Mouse (Mus musculus) CD4-positive helper T cell, adult 2 months (primary cell): ENCODE measurements around the gene Zcchc8.
"Not testable (repeated sequence)": the region's sequence is repeated elsewhere in the genome, so short reads cannot be mapped to it uniquely, and the experiment has no call there.

ENCODE experiments used
- DNase-seq: peaks from one replicate; pipeline ENCODE4 v3.0.0-alpha.2; 2012; ENCODE audit warnings: low read depth, missing footprints, low spot score

The Zcchc8 gene

DNA sequence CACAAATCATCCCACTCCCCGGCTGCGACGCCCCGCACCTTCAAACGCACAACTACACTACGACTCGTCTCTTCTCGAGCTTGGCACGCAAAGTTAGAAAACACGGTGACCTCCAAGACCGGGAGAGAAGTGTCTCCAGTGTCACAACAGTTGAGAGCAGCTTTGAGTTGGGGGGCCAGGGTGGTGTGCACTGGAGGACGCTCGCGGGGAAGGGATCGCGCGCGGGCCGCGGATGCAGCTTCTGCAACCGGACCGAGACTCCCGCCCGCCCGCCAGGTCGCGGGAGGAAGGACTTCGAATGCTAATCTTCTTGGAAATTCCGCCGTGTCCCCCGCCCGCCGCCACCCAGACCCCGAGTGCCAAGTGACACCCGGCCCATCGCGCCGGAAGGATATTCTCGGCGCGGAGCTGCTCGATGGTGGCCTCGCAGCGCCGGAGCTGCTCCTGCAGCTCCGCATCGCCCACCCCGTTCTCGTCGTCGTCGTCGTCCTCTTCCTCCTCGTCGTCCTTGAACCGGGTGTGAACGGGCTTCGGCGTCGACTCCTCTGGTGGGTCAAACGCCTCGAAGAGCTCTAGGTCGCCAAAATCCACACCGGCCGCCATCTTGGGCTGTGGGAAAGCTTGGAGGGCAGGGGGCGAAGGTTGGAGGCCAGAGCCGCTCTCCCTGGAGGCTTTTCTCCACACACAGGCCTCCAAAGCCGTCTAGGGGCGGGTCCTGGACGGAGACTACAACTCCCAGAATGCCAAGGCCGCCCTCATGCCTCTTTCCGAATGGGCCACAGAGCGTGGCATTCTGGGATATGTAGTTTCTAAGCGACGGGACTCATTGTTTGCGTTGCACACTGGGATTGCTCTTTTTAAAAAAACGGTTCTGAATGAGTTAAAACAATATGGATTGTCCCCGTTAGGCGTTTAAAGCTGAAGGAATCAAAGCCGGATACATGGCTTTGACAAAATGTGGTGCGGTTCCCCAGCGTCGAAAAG is at the start of gene Zcchc8:
Zcchc8 (minus strand) TSS at position 773 of the 984 bp plus-strand sequence.
- peak; percentile 96 for DNase-seq

DNA sequence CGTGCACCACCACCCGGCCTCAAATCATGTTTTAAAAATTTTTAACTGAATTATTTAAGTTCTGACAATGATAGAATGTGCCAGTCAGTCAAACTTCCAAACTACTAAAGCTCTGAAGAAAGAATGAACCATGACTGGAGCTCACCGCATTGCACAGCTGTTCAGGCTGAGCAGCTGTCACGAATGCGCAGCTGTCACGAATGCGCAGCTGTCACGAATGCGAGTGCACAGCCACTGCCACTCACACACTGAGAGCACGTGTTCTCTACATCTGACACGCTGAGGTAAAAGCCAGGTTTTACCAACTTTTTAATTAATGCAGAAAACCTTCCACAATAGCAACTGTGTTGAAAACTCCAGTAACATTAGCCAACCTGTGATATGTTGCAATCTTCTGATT is 45.6 kb upstream of the Zcchc8 start:
- DNase-seq: not testable (repeated sequence)

DNA sequence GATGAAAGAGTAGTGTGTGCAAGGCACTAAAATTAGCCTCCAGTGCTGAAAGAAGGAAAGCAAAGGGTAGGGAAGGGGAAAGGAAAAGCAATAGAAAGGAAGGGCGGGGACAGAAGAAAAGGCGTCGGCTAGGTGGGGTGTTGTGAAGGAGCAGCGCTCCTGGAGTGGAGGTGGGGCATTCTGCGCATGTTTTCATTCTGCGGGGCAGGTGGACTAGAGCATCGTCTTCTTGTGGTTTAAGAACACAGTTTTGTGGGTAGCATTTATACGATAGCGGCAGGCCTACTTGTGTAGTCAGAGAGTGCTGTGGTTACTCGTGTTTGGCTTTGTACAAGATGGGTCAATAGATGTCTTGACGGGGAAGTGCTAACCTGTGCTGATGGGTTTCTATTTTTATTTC is 44.6 kb upstream of the Zcchc8 start:
- peak; percentile 57 for DNase-seq

DNA sequence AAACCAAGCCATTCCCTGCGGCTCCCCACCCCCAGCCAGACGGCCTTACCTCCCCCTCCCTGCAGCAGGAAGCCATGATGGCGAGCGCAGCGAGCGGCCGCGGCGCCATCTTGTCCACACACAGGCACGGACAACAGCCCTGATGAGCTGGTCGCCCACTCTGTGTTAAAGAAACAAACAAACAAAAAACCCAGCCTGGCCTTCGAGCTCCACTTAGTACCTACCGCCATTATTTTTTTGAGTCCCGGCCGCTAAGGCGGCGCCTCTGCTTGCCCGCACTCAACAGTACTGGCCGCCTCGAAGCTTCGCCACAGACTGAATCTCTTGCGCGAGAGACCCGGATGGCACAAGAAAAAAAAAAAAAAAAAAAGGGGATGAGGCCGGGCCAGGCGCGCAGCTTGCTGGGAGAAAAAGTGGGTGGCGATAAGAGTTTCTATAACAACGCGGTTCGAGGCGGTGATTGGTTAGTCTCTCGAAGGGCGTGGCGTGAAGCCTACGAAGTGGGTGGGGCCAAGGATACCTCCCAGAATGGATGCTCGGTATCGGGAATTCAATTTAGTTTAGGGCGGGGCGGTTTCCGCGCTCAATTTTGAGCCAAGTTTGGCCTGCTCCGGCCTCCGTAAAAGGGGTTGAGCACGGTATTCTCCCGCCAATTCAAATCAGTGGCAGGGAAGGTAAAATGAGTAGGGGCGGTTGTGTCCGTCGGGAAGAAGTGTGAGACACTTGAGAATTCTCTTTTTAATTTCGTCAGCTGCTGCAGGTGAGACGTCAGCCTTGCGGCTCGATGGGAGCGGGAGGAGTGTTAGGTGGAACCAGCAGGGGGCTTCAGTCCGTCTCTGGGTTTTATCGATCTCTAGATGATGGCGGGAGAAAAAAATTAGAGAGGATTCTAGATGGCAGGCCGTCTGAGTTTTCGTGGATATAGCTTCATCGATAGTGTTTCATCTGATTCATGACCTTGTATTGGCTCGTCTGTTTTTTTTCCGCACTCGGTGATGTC is 28.5 kb upstream of the Zcchc8 start, which contains the start of the genes Rsrc2 and Kntc1:
Rsrc2 (minus strand) TSS at position 350 of the 1,000 bp plus-strand sequence.
Kntc1 (plus strand) TSS at position 652 of the 1,000 bp plus-strand sequence.
- peak; percentile 99 for DNase-seq

DNA sequence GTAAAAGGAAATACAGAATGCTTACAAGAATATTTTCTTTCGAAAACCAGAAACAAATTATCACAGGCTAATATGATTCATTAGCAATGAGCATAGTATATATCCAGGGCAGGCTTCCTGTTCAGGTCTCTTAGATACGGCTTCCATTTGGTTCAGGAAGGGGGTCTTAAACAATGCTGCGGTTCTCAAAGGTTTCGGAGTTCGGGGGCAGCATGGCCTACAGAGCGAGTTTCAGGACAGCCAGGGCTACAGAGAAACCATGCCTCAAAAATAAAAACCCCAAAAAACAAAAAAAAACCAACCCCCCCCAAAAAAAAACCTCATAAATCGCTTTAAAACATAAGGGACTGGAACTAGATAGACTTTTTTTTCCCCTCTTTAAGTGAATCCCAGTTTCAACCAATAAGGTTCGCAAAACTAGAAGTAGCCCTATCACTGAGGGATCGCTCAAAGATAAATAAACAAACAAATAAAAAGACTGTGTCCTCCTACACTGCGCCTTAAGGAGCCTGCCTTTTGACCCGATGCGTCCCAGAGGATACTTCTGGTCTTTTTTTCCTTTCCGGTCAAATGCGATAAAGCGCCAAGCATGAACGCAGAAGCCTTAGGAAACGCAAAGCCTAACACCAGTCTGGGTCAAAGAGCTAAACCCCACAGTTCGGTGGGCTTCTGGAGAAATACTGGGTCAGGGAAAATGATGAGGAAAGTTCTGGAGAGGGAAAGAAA is 27.6 kb upstream of the Zcchc8 start:
- DNase-seq: peak; percentile 16

DNA sequence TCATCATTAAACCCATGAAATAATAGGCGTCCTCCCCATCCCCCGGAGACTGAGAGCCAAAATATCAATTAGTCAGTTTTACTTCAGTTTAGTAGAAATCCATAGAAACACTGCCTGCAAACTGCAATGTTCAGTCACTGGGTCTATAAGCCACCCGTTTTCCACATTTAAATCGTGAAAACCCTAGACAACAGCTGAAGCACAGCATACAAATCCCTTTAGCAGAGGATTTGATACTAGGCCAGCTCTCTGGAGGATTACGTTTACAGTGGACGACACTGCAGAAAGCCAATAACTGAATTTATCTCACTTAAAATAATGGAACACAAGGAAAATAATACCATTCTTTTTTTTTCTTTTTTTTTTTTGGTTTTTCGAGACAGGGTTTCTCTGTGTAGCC is 26.7 kb upstream of the Zcchc8 start:
- DNase-seq: no peak

DNA sequence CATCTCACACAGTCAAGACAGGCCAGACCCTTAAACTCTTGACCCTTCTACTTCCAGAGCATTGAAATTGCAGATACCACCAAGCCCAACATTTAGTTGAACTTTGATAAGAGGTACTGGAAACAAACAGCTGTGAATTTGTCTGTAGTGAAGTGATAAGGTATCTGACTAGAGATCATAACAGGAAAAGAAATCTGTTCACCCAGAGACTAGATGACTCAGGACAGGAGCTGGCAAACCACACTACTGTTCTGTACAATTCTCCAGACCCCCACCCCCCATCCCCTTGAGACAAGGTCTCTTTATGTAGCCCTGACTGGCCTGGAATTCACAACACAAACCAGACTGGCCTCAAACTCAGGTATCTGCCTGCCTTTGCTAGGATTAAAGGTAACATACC is 25.4 kb upstream of the Zcchc8 start:
- DNase-seq: peak; percentile 52

DNA sequence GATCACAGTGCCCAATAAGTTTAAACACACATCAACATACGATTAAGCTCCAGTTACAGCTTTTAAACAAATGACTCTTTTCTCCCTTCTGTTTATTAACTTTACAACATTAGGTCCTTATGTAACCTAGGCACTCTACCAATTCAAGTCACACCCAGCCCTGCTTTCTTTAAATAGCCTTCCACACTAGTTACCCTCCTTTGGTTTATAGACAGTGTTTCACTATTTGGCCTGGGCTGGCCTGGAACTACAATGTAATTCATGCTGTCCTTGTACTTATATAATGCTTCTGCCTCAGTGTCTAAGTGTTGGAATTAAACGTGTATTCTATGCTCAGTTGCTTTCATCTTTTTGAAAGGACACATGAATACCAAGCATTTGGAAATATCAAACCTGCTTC is 23.5 kb upstream of the Zcchc8 start:
- no peak for DNase-seq

DNA sequence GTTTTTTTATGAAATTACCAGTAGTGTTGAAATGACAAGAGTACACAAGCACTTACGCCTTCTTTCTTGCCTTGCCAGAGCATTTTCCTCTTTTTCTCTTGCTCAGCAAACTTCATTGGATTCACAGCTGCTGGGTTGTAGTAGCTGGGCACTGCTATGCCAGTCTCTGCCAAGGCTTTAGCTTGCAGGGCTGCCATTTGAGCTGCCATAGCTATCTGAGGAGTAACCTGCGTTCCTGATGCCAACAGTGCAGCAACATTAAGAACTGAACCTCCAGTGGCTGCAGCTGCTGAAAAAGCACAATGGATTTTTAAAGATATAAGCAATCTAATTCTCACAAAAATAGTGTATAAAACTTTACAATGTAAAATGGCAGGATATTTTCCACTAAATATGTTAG is 10.1 kb upstream of the Zcchc8 start:
- no peak for DNase-seq

DNA sequence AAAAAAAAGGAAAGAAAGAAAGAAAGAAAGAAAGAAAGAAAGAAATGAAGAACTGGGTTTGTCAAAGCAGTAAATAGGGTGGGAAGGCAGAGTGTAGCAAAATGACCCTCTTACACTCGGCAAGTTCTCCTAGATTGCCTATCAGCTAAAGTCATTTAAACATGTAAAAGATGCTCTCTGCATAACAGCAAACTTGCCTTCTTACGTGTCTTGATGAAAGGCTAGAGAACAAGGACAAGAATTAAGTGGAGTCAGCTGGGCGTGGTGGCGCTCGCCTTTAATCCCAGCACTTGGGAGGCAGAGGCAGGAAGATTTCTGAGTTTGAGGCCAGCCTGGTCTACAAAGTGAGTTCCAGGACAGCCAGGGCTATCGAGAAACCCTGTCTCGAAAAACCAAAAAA is 2.9 kb upstream of the Zcchc8 start:
- not testable (repeated sequence) for DNase-seq

DNA sequence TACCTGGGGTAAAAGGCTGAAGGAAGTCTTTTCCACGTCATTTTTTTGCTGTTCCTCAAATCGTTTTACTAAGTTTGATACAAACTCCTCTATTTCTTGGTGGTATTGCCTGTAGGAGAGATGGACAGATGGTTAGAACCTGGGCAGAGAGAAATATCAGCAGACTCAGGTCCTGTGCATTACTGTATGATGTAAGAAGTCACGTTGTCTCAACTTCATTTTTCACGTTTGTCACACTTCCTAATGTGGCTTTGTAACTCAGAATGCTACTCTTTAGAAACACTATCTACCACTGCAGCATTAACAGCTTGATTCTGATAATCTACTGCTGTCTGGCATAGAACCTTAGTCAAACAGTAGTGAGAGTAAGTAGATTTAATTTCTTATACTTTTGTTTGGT is 6.3 kb downstream of the Zcchc8 start:
- no peak for DNase-seq

DNA sequence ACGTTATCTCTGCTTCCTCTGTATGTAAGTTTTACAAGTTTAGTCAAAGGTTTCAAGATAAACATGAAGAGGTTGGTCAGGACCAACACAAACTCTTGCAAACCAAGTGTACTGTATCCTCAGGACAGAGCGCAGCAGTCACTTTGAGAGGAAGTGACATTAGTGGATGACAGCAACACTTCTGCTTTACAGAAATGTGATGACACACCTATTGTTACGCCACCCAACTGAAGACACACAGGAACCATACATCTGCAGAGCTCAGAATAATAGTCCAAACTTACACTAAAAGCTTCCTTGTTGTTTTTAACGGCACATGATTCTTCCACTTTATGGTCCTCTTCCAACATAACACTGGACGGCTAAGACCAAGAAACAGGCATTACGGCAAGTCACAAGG is 7.1 kb downstream of the Zcchc8 start:
- DNase-seq: no peak

DNA sequence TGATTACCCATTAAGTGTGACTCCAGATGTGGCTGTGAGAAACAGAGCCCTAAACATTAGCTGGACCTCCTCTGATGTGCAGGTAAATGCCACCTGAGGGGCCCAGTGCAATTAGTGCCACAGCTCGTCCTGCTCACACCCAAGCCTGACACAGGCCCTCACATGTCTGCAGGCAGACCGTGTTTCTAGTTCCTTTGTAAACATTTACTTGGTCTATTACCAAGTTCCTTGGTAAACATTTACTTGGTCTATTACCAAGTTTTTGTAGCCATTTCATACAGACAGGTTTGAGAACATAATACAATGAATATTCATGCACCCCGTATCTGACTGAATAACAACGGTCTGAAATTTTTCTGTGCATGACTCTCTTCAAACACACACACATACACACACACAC is 11.3 kb downstream of the Zcchc8 start:
- DNase-seq: no peak

DNA sequence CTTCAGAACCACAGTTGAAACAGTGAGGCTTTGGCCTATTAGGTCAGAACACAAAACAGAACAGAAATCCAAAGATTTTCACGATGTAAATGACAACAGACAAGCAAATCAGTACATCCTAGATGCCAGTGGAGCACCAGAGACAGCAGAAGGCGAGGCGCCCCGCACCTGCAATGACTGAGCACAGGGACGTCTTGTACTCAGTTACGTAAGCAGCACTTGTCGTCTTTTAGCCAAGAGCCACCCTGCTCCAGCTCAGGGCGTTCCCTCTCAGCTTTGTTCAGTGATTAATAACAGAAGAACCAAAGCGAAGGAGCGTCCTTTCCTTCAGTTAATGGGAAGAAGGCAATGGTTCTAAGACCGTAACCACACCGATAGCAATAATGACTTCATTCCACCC is 12.3 kb downstream of the Zcchc8 start:
- no peak for DNase-seq

DNA sequence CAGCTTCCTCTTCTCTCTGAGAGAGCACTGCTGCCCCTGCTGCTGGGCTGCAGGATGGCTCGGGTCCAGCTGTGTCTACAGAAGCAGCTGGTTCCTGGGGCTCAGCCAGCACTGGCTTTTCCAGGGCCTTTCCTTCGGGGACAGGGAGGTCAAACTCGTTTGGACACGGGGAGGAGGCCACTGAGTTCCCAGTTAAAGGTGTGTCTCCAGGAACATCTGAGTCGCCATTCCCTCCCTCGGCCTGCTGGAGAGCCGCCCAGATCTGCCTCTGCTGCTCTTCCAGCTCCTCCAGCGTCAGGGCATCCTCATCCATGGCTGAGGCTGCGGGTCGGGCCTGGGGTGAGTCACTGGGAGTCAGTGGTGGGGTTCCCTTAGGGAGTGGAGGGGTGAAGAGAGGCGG is 20.3 kb downstream of the Zcchc8 start:
- DNase-seq: no peak

DNA sequence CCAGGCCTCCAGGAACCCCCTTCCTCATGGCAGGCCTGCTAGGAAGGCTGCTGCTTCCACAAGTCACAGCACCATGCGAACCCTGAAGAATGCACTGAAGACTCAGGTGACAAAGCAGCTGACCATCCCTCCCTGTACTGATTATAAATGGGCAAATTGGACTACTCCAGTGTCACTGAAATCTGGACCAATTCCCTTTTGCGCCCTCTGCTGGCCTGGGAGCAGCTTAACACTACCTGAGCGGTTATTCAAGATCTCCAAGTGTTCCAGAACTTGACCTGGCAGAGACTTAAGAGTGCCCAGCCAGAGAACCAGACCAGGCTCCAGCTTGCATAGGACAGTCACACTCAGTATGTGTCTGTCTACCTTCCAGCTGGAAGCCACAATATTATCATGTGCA is 21.7 kb downstream of the Zcchc8 start:
- peak; percentile 71 for DNase-seq

DNA sequence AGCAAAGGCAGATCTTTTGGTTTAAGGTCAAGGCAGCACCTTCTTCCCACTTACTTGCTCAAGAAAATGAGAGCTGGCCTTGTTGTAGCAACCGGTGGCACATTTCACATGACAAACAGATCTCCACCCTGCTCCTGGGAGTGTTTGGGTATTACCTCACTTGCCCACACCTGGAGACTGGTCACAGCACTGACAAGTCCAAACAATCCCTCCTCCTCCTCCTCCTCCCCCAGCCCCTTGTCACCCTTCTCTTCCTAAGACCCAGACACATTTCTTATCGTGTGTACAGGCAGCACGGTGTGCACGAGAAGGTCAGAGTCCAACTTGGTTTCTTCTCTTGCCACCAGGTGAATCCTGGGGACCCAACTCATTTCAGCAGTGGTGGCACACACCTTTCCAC is 23.9 kb downstream of the Zcchc8 start:
- no peak for DNase-seq

DNA sequence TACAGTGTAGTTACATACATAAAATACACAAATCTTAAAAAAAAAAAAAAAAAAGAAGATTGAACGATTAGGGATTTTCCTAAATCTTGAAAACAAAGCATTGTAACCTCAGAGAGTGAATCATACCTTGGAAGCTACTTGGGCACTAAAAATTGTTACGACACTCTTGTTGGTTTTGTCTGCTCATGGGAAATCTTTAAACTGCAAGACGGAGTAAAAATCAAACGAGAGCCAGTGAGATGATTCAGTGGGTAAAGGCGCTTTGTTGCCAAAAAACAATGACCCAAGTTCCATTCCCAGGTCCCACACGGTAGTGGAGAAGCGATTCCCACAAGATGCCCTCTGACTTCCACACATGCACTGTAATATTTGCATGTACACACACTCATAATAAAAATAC is 24.7 kb downstream of the Zcchc8 start:
- no peak for DNase-seq

DNA sequence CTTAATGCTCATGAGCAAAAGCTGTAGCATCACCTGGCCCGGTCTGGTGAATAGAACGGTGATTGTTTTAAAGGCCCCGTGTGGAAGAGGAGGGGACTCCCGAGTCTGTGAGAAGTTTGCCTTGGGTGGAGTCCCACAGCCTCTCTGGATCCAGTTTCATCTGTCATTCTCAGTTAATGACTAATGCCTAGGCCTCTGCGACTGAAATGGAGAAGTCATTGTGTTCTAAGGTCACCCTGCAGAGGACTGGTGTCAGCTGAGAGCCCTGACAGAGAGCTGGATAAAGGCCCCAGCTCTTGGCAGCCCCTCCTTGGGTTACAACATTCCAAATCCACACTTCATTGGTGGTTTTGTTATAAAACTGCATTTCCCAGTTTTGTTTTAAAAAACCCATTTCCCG is 26.4 kb downstream of the Zcchc8 start:
- no peak for DNase-seq

DNA sequence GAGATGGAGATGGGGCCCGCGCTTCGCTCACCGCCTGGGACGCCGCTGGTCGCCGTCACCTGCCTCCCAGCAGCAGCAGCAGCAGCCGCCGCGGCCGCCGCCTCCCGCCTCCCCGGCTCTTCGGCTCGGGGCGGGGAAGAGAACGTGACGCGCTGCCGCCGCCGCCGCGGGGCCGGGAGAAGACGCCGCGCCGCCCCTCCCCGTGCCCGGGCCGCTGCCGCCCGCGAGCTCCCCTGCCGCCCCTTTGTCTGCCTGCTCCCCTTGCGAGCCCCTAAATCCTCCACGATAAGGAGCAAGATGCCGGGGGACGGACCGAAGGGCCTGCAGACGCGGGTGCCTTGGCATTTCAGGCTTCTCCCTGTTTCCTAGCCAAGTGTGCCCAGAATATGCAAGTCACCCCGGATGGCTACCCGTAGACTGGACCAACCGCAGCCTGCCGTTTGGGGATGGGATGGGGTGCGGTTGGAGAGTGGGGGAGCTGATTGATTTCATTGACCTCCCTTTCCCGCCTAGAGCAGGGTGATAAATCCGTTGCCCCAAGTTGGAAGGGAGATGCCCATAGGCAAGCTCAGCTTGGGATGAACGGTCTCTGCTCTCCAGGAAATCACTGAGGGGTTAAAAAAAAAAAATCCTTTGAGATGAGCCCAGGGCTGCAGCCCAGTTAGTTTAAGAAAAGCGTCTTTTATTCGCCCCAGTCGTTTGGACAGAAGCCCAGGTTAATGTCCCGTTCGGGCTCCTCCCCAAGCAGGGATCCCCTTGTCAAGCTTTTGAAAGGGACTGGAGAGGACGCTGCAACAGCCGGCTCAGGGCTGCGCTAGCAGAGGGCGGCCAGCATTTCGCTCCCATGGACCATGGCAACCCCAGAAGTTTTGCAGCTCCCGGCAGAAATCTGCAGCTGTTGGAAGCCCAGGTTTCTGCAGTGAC is 36.4 kb downstream of the Zcchc8 start, which contains the start of gene Clip1:
Clip1 (minus strand) TSS at position 398 of the 924 bp plus-strand sequence.
- peak; percentile 79 for DNase-seq
